Mouse (Mus musculus) liver, adult 2 months (tissue): Measurements from ENCODE around the gene Carmil2. TPM values are rescaled to one million over a fixed set of nuclear protein-coding genes. Genes with fewer than 3 reads are reported as not detected.
A peak's percentile ranks its signal among the peaks of the same experiment; 100 is the strongest.

Source experiments
- DNase-seq: peaks from one replicate; pipeline ENCODE4 v3.0.0-alpha.2; 2011; ENCODE audit warnings: low read depth, low spot score; ENCODE audit errors: extremely low read depth
- H3K27ac ChIP-seq: fragments of 200-500 bp; replicated peaks from 2 replicates; pipeline ENCODE4 v1.5.1; 2012; ENCODE audit warnings: low read depth, mild to moderate bottlenecking, control low read depth, inconsistent platforms, low read length; ENCODE audit not compliant: insufficient read depth
- H3K27me3 ChIP-seq: fragments of 200-500 bp; 2 replicates; pipeline ENCODE4 v1.6.1; 2012; ENCODE audit warnings: mild to moderate bottlenecking, moderate library complexity, low read length, inconsistent platforms; ENCODE audit not compliant: control insufficient read depth, insufficient read depth
- H3K36me3 ChIP-seq: fragments of 200-500 bp; 2 replicates; pipeline ENCODE4 v1.6.1; 2012; ENCODE audit warnings: low read length, inconsistent platforms; ENCODE audit not compliant: control insufficient read depth, insufficient read depth
- H3K4me1 ChIP-seq: fragments of 200-500 bp; 2 replicates; pipeline ENCODE4 v1.6.1; 2011; ENCODE audit warnings: low read length; ENCODE audit not compliant: control insufficient read depth, insufficient read depth
- H3K4me3 ChIP-seq: fragments of 200-500 bp; 2 replicates; pipeline ENCODE4 v1.5.1; 2011; ENCODE audit warnings: low read depth, mild to moderate bottlenecking, control low read depth, low read length, moderate library complexity; ENCODE audit not compliant: insufficient read depth
- H3K79me2 ChIP-seq: fragments of 200-500 bp; 2 replicates; pipeline ENCODE4 v1.6.1; 2012; ENCODE audit warnings: inconsistent platforms, mild to moderate bottlenecking, low read length, moderate library complexity; ENCODE audit not compliant: control insufficient read depth, insufficient read depth
- H3K9ac ChIP-seq: fragments of 200-500 bp; 2 replicates; pipeline ENCODE4 v1.6.1; 2012; ENCODE audit warnings: low read depth, mild to moderate bottlenecking, control low read depth, inconsistent platforms, low read length
- CTCF ChIP-seq: fragments of 200-500 bp; IDR thresholded peaks from 2 replicates; pipeline ENCODE4 v1.5.1; 2011; ENCODE audit warnings: low read depth, low read length, control low read depth
- POLR2A ChIP-seq: fragments of 200-500 bp; IDR thresholded peaks from 2 replicates; pipeline ENCODE4 v1.6.1; 2011; ENCODE audit warnings: low read length, control low read depth; ENCODE audit not compliant: insufficient read depth; ENCODE audit errors: extremely low read depth
- WGBS: fragments of 180-500 bp; shearing (Covaris S2); methylation state at CpG from one replicate; pipeline ENCODE4 v1.1.7; 2018; 5-methylcytosine and 5-hydroxymethylcytosine counted together
- polyA plus RNA-seq: library from polyadenylated mRNA; depleted of rRNA; stranded (reverse); fragments of >200 nt; gene quantifications from 2 replicates; pipeline ENCODE4 v1.2.3, GENCODE M21; 2012; rRNA removed
- total RNA-seq: library from RNA; depleted of rRNA; stranded (reverse); fragments of >200 nt; gene quantifications from 2 replicates; pipeline ENCODE4 v1.2.3, GENCODE M21; 2014; rRNA removed

Carmil2 gene
- total RNA-seq (under 0.01 and 0.07 TPM in 2 replicates), polyA plus RNA-seq (0.32 and 0.64 TPM in 2 replicates)

DNA sequence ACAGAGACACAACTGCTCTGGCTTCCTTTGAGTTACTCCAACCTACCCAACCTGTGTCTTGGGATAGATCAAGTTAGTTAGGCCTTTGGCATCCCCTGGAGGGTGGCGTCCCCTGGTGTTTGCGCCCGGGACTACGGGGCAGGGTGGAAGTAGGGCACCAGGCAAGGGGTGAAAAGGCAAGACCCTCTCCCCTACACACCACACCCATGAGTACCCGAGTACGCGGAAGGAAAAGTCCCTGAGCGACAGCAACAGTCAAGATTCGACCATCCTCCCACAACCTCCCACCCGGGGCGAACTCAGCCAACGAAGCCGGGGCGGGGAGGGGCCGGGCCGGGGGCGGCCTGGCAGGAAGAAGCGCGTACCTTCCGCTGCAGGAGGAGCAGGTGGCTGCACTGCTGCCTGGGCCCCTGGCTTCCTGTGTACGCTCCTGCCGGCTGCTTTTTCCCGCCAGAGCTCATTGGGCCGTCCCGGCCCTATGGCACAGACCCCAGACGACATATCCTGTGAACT, at the start of gene Carmil2:
Gene Carmil2, plus strand, starts transcription at position 479 of the 513 bp plus-strand sequence.
- H3K36me3 ChIP-seq: peaks cover 10% of the 10 kb centered on the region; the same call in 1 of the 2 replicates
- no peaks in the 10 kb centered on the region for H3K4me1 ChIP-seq
- WGBS: 15% methylated on average over 26 of the region's 26 CpGs
- H3K27me3 ChIP-seq: no peaks in the 10 kb centered on the region
- H3K9ac ChIP-seq: no peak within 1 kb of the TSS
- no peaks in the 10 kb centered on the region for H3K79me2 ChIP-seq
- peak; percentile 7 for DNase-seq
- TF ChIP-seq POLR2A (no peak), CTCF (peak; percentile 88)
- no peak within 1 kb of the TSS for H3K27ac ChIP-seq
- no peak within 1 kb of the TSS; the same call in 1 of the 2 replicates for H3K4me3 ChIP-seq

DNA sequence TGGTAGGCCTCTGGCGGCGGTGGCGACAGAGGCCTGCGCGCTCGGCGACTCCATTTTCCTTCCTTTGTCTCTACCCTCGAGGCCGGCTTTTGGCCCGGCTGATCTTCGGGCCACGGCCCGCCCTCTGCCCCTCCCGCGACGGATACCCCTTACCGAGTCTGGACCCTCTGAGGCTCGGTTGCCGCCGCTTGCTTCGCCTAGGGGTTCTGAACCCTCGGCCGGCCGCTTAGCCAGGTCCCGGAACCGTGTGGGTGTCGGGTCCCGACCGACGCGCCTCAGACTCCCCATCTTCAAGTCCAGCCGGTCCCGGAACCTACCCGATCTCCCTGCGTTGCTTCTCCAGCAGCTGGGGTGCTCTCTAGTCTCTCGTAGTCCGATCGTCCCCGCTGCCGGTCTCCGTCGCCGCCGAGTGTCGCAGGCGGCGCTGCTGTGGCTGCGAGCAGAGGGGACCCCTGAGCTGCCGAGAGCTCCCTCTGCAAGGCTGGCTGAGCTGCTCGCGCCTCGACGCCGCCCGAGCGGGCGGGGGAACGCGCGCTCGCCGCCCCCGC, 49.0 kb upstream of the Carmil2 start, which contains the start of gene Agrp:
Gene Agrp, minus strand, starts transcription at position 431 of the 548 bp plus-strand sequence.
- DNase-seq: peak; percentile 41
- H3K27ac ChIP-seq: peak within 1 kb of the TSS; percentile 97
- H3K4me3 ChIP-seq: peak within 1 kb of the TSS; percentile 90
- H3K79me2 ChIP-seq: peaks cover 14% of the 10 kb centered on the region
- peak within 1 kb of the TSS; percentile 99 for H3K9ac ChIP-seq
- WGBS: under 1% methylated on average over 63 of the region's 63 CpGs
- no peaks in the 10 kb centered on the region for H3K27me3 ChIP-seq
- TF ChIP-seq CTCF: no peak
- TF ChIP-seq POLR2A: no peak
- no peaks in the 10 kb centered on the region for H3K36me3 ChIP-seq
- H3K4me1 ChIP-seq: peaks cover 7% of the 10 kb centered on the region

- peaks cover 7% of the 10 kb centered on the region for H3K4me1 ChIP-seq
Observed at GRCm38 (mm10) chr8:105637601-105638041, 48.5 kb upstream of the Carmil2 start.

GRCm38 (mm10) chr8:105638510-105638909, 47.6 kb upstream of the Carmil2 start:
- H3K27ac ChIP-seq: no peak overlapping the region
- no peaks in the 10 kb centered on the region for H3K27me3 ChIP-seq
- no peak overlapping the region for H3K4me3 ChIP-seq
- H3K9ac ChIP-seq: no peak overlapping the region
- no peak for DNase-seq
- TF ChIP-seq CTCF (no peak), POLR2A (no peak)
- H3K4me1 ChIP-seq: peaks cover 7% of the 10 kb centered on the region
- 89% methylated on average over 4 of the region's 4 CpGs for WGBS
- peaks cover 2% of the 10 kb centered on the region; the same call in 1 of the 2 replicates for H3K36me3 ChIP-seq
- peaks cover 17% of the 10 kb centered on the region for H3K79me2 ChIP-seq

More at GRCm38 (mm10) chr8:105637601-105638041, 48.5 kb upstream of the Carmil2 start:
- H3K79me2 ChIP-seq: peaks cover 17% of the 10 kb centered on the region
- no peaks in the 10 kb centered on the region for H3K27me3 ChIP-seq
- peak overlapping the region; percentile 90 for H3K4me3 ChIP-seq
- H3K27ac ChIP-seq: peak overlapping the region; percentile 97
- TF ChIP-seq CTCF: no peak
- no peaks in the 10 kb centered on the region for H3K36me3 ChIP-seq
- 0% methylated on average over 11 of the region's 11 CpGs for WGBS
- H3K9ac ChIP-seq: peak overlapping the region; percentile 99
- DNase-seq: peak; percentile 43

DNA sequence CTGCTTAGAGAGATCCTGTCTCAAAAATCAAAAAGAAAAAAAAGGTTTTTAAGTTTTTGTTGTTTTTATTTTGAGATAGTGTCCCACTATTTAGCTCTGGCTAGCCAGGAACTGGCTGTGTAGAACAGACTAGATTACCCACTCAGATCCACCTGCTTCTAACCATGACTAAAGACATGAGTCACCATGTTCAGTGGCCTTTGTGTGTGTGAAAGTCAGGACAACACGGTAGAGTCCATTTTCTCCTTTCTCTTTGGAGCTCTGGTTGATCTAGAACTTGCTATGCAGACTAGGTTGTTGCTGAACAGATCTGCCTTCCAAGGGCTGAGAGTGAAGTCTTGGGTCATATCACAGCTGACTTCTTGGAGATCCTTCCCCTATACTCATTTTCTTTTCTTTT, 46.2 kb upstream of the Carmil2 start:
- H3K4me1 ChIP-seq: peaks cover 7% of the 10 kb centered on the region
- DNase-seq: no peak
- H3K36me3 ChIP-seq: peaks cover 3% of the 10 kb centered on the region; the same call in 1 of the 2 replicates
- TF ChIP-seq CTCF: no peak
- no peak for TF ChIP-seq POLR2A
- 64% methylated on average over 1 of the region's 1 CpGs for WGBS
- H3K79me2 ChIP-seq: peaks cover 21% of the 10 kb centered on the region
- no peak overlapping the region for H3K9ac ChIP-seq
- no peak overlapping the region for H3K27ac ChIP-seq
- H3K4me3 ChIP-seq: no peak overlapping the region
- H3K27me3 ChIP-seq: no peaks in the 10 kb centered on the region

- Histone ChIP-seq H3K4me3 (no peak overlapping the region), H3K27ac (no peak overlapping the region), H3K27me3 (no peaks in the 10 kb centered on the region), H3K4me1 (peaks cover 7% of the 10 kb centered on the region), H3K79me2 (peaks cover 21% of the 10 kb centered on the region), H3K36me3 (peaks cover 6% of the 10 kb centered on the region), H3K9ac (no peak overlapping the region)
- TF ChIP-seq POLR2A: no peak
- TF ChIP-seq CTCF: no peak
- 66% methylated on average over 2 of the region's 2 CpGs for WGBS
- DNase-seq: peak; percentile 28
Observed at GRCm38 (mm10) chr8:105640511-105640910, 45.6 kb upstream of the Carmil2 start.
